Mouse (Mus musculus) liver, adult 2 months (tissue): Measurements from ENCODE around the gene Gstt4.

ENCODE experiments used
- CTCF ChIP-seq: fragments of 200-500 bp; IDR thresholded peaks from 2 replicates; pipeline ENCODE4 v1.5.1; 2011; ENCODE audit warnings: low read depth, low read length, control low read depth
- POLR2A ChIP-seq: fragments of 200-500 bp; IDR thresholded peaks from 2 replicates; pipeline ENCODE4 v1.6.1; 2011; ENCODE audit warnings: low read length, control low read depth; ENCODE audit not compliant: insufficient read depth; ENCODE audit errors: extremely low read depth

GRCm38 (mm10) chr10:75854791-75855190 lies 32.4 kb upstream of the Gstt4 start:
- no peak for TF ChIP-seq CTCF
- TF ChIP-seq POLR2A, result no peak
